Mouse (Mus musculus) ovary, adult 18-20 months (tissue): ENCODE results near the gene Bag5.
"Not testable (repeated sequence)": the region's sequence is repeated elsewhere in the genome, so short reads cannot be mapped to it uniquely, and the experiment has no call there.

Experiments used
- DNase-seq: peaks from one replicate; pipeline ENCODE4 v3.0.0; 2022; ENCODE audit warnings: low spot score, mixed read lengths

Bag5 gene

GRCm38 (mm10) chr12:111734912-111735311 is 21.9 kb upstream of the Bag5 start:
- no peak for DNase-seq

GRCm38 (mm10) chr12:111732921-111733320 is 19.9 kb upstream of the Bag5 start:
- DNase-seq, result no peak

GRCm38 (mm10) chr12:111731822-111732807 is 19.1 kb upstream of the Bag5 start:
- peak; percentile 72 for DNase-seq

GRCm38 (mm10) chr12:111727956-111728355 is 14.9 kb upstream of the Bag5 start:
- DNase-seq, result peak; percentile 61

- DNase-seq, result no peak
Measured at GRCm38 (mm10) chr12:111726122-111726463, 13.0 kb upstream of the Bag5 start.

GRCm38 (mm10) chr12:111725338-111726121 is 12.5 kb upstream of the Bag5 start:
- DNase-seq, result no peak

GRCm38 (mm10) chr12:111724638-111725337 is 11.7 kb upstream of the Bag5 start:
- no peak for DNase-seq

GRCm38 (mm10) chr12:111722654-111723053 is 9.6 kb upstream of the Bag5 start:
- no peak for DNase-seq

- DNase-seq, result no peak
Measured at GRCm38 (mm10) chr12:111720222-111720621, 7.2 kb upstream of the Bag5 start.

GRCm38 (mm10) chr12:111718656-111719055 is 5.6 kb upstream of the Bag5 start:
- DNase-seq, result no peak

GRCm38 (mm10) chr12:111716505-111716904 is 3.4 kb upstream of the Bag5 start:
- DNase-seq, result no peak

- not testable (repeated sequence) for DNase-seq
Measured at GRCm38 (mm10) chr12:111713880-111714279, 823 bp upstream of the Bag5 start.

GRCm38 (mm10) chr12:111712476-111712875 is 581 bp downstream of the Bag5 start:
- no peak for DNase-seq

GRCm38 (mm10) chr12:111710091-111710490 is 3.0 kb downstream of the Bag5 start:
- DNase-seq, result no peak

- DNase-seq, result no peak
Measured at GRCm38 (mm10) chr12:111708181-111708580, 4.9 kb downstream of the Bag5 start.

- no peak for DNase-seq
Measured at GRCm38 (mm10) chr12:111705186-111705973, 7.7 kb downstream of the Bag5 start.

- DNase-seq, result peak; percentile 48
Measured at GRCm38 (mm10) chr12:111704609-111705008, 8.4 kb downstream of the Bag5 start.

GRCm38 (mm10) chr12:111703301-111703700 is 9.8 kb downstream of the Bag5 start:
- DNase-seq, result no peak

GRCm38 (mm10) chr12:111700920-111701458 is 12.1 kb downstream of the Bag5 start:
- DNase-seq, result no peak

- DNase-seq, result no peak
Measured at GRCm38 (mm10) chr12:111699542-111699941, 13.5 kb downstream of the Bag5 start.

GRCm38 (mm10) chr12:111698346-111698913 is 14.6 kb downstream of the Bag5 start:
- DNase-seq, result no peak
